Mouse (Mus musculus) CH12.LX (cell line): ENCODE data around the gene Gm37240. TPM values are rescaled to one million over a fixed set of nuclear protein-coding genes. Genes with fewer than 3 reads are reported as not detected.

Experiments
- DNase-seq: peaks from one replicate; pipeline ENCODE4 v3.0.0-alpha.2; 2013; ENCODE audit errors: extremely low read depth
- H3K27ac ChIP-seq: 2 replicates; pipeline ENCODE4 v1.5.1; 2012; ENCODE audit warnings: low read depth, mild to moderate bottlenecking, control low read depth, moderate library complexity; ENCODE audit not compliant: insufficient read depth
- H3K27me3 ChIP-seq: replicated peaks from 2 replicates; pipeline ENCODE3; 2012; ENCODE audit warnings: inconsistent platforms
- H3K36me3 ChIP-seq, 2 experiments: replicated peaks in 1 of 2; 2 replicates each; pipeline versions ENCODE3 to v1.6.1; 2012; ENCODE audit warnings: inconsistent platforms in 1 of 2, low read length in 1 of 2, mild to moderate bottlenecking in 1 of 2, mixed read lengths in 1 of 2, moderate library complexity in 1 of 2; ENCODE audit not compliant: control insufficient read depth in 1 of 2, insufficient read depth in 1 of 2
- H3K4me1 ChIP-seq, 2 experiments: 2 replicates each; pipeline ENCODE4 v1.6.1; 2012; ENCODE audit warnings: inconsistent platforms in 1 of 2, moderate library complexity in 1 of 2; ENCODE audit not compliant: insufficient read depth in 2 of 2, control insufficient read depth in 1 of 2
- H3K4me2 ChIP-seq: 2 replicates; pipeline ENCODE4 v1.6.1; 2012; ENCODE audit warnings: low read depth, mild to moderate bottlenecking, control low read depth; ENCODE audit not compliant: poor library complexity, insufficient read depth, severe bottlenecking
- H3K4me3 ChIP-seq, 3 experiments: fragments of 150-350 bp in 1 of 3; sonication (generic) in 1 of 3; replicated peaks in 1 of 3; 2 replicates each; pipeline versions ENCODE3 to v1.5.1; 2011 to 2012; ENCODE audit warnings: low read depth in 2 of 3, low read length in 2 of 3, mild to moderate bottlenecking in 2 of 3, moderate library complexity in 2 of 3, control low read depth in 1 of 3, improper control_type of control experiment in 1 of 3, inconsistent platforms in 1 of 3, mixed read lengths in 1 of 3; ENCODE audit not compliant: poor library complexity in 1 of 3
- H3K79me2 ChIP-seq: replicated peaks from 2 replicates; pipeline ENCODE4 v1.6.1; 2012; ENCODE audit warnings: mild to moderate bottlenecking, moderate library complexity; ENCODE audit not compliant: control insufficient read depth, poor library complexity, insufficient read depth, severe bottlenecking; ENCODE audit errors: extremely low read depth
- H3K9ac ChIP-seq: 2 replicates; pipeline ENCODE4 v1.6.1; 2012; ENCODE audit warnings: low read depth, mild to moderate bottlenecking, control low read depth, moderate library complexity; ENCODE audit not compliant: insufficient read depth
- H3K9me3 ChIP-seq: replicated peaks from 2 replicates; pipeline ENCODE3; 2012; ENCODE audit warnings: low read length, inconsistent platforms, mixed read lengths
- BHLHE40 ChIP-seq: IDR thresholded peaks from 2 replicates; pipeline ENCODE4 v1.6.1; 2011; ENCODE audit warnings: mild to moderate bottlenecking, low read depth, low read length, improper control_type of control experiment
- CHD1 ChIP-seq: IDR thresholded peaks from 2 replicates; pipeline ENCODE4 v1.6.1; 2012; ENCODE audit warnings: low read depth, low read length, improper control_type of control experiment, inconsistent platforms
- CHD2 ChIP-seq: IDR thresholded peaks from 2 replicates; pipeline ENCODE4 v1.6.1; 2011; ENCODE audit warnings: low read length, improper control_type of control experiment
- CTCF ChIP-seq, 2 experiments: IDR thresholded peaks in 1 of 2; conservative IDR thresholded peaks in 1 of 2; 2 replicates each; pipeline ENCODE4 v1.5.1; 2011 to 2012; ENCODE audit warnings: low read depth in 2 of 2, low read length in 2 of 2, improper control_type of control experiment in 1 of 2, inconsistent platforms in 1 of 2, mild to moderate bottlenecking in 1 of 2, moderate library complexity in 1 of 2
- ELF1 ChIP-seq: IDR thresholded peaks from 2 replicates; pipeline ENCODE4 v1.6.1; 2014; ENCODE audit warnings: low read depth, mild to moderate bottlenecking, inconsistent platforms, low read length, improper control_type of control experiment
- EP300 ChIP-seq: IDR thresholded peaks from 2 replicates; pipeline ENCODE4 v1.6.1; 2011; ENCODE audit warnings: low read length, improper control_type of control experiment
- ETS1 ChIP-seq: conservative IDR thresholded peaks from 2 replicates; pipeline ENCODE4 v1.6.1; 2012; ENCODE audit warnings: low read depth, mild to moderate bottlenecking, inconsistent platforms, low read length, improper control_type of control experiment, moderate library complexity
- GABPA ChIP-seq: IDR thresholded peaks from 2 replicates; pipeline ENCODE4 v1.6.1; 2012; ENCODE audit warnings: low read depth, low read length, improper control_type of control experiment, inconsistent platforms; ENCODE audit not compliant: insufficient replicate concordance
- IRF4 ChIP-seq: IDR thresholded peaks from 2 replicates; pipeline ENCODE4 v1.6.1; 2014; ENCODE audit warnings: low read depth, mild to moderate bottlenecking, inconsistent platforms, low read length, improper control_type of control experiment
- JUN ChIP-seq: IDR thresholded peaks from 2 replicates; pipeline ENCODE4 v1.6.1; 2011; ENCODE audit warnings: low read depth, mild to moderate bottlenecking, low read length, improper control_type of control experiment, moderate library complexity; ENCODE audit not compliant: insufficient read depth
- JUND ChIP-seq: conservative IDR thresholded peaks from 2 replicates; pipeline ENCODE4 v1.6.1; 2011; ENCODE audit warnings: low read depth, low read length, improper control_type of control experiment
- KAT2A ChIP-seq: IDR thresholded peaks from 2 replicates; pipeline ENCODE4 v1.6.1; 2012; ENCODE audit warnings: low read length, improper control_type of control experiment, inconsistent platforms; ENCODE audit not compliant: insufficient replicate concordance
- MAX ChIP-seq: IDR thresholded peaks from 2 replicates; pipeline ENCODE4 v1.6.1; 2011; ENCODE audit warnings: low read length, improper control_type of control experiment
- MXI1 ChIP-seq: IDR thresholded peaks from 2 replicates; pipeline ENCODE4 v1.6.1; 2011; ENCODE audit warnings: mild to moderate bottlenecking, low read depth, low read length, improper control_type of control experiment
- MYC ChIP-seq: IDR thresholded peaks from 2 replicates; pipeline ENCODE4 v1.6.1; 2011; ENCODE audit warnings: low read depth, mild to moderate bottlenecking, improper control_type of control experiment, low read length
- NELFE ChIP-seq: IDR thresholded peaks from 2 replicates; pipeline ENCODE4 v1.6.1; 2011; ENCODE audit warnings: low read depth, low read length, improper control_type of control experiment
- PAX5 ChIP-seq: IDR thresholded peaks from 2 replicates; pipeline ENCODE4 v1.6.1; 2012; ENCODE audit warnings: low read length, inconsistent platforms, mixed read lengths
- POLR2A ChIP-seq: IDR thresholded peaks from 2 replicates; pipeline ENCODE4 v1.6.1; 2011; ENCODE audit warnings: low read depth, mild to moderate bottlenecking, improper control_type of control experiment, low read length
- POLR2AphosphoS2 ChIP-seq: IDR thresholded peaks from 2 replicates; pipeline ENCODE4 v1.6.1; 2011; ENCODE audit warnings: low read depth, low read length, improper control_type of control experiment
- RAD21 ChIP-seq: IDR thresholded peaks from 2 replicates; pipeline ENCODE4 v1.6.1; 2011; ENCODE audit warnings: low read depth, mild to moderate bottlenecking, low read length, improper control_type of control experiment, moderate library complexity
- RCOR1 ChIP-seq: conservative IDR thresholded peaks from 2 replicates; pipeline ENCODE4 v1.6.1; 2012; ENCODE audit warnings: low read depth, mild to moderate bottlenecking, inconsistent platforms, low read length, improper control_type of control experiment
- SIN3A ChIP-seq: IDR thresholded peaks from 2 replicates; pipeline ENCODE4 v1.6.1; 2012; ENCODE audit warnings: low read length, improper control_type of control experiment, inconsistent platforms
- TCF12 ChIP-seq: IDR thresholded peaks from 2 replicates; pipeline ENCODE4 v1.6.1; 2014; ENCODE audit warnings: low read depth, mild to moderate bottlenecking, inconsistent platforms, low read length, improper control_type of control experiment
- UBTF ChIP-seq: IDR thresholded peaks from 2 replicates; pipeline ENCODE4 v1.6.1; 2012; ENCODE audit warnings: low read depth, mild to moderate bottlenecking, inconsistent platforms, low read length, improper control_type of control experiment, moderate library complexity
- USF1 ChIP-seq: IDR thresholded peaks from 2 replicates; pipeline ENCODE4 v1.6.1; 2014; ENCODE audit warnings: low read depth, mild to moderate bottlenecking, inconsistent platforms, low read length, improper control_type of control experiment
- USF2 ChIP-seq: conservative IDR thresholded peaks from 2 replicates; pipeline ENCODE4 v1.6.1; 2011; ENCODE audit warnings: low read depth, low read length, improper control_type of control experiment
- ZKSCAN1 ChIP-seq: IDR thresholded peaks from 2 replicates; pipeline ENCODE4 v1.6.1; 2012; ENCODE audit warnings: low read depth, inconsistent platforms, low read length, improper control_type of control experiment, borderline replicate concordance
- ZMIZ1 ChIP-seq: IDR thresholded peaks from 2 replicates; pipeline ENCODE4 v1.6.1; 2012; ENCODE audit warnings: low read depth, mild to moderate bottlenecking, inconsistent platforms, low read length, improper control_type of control experiment
- dilution Hi-C: fragments of 300-500 bp; cut with MboI; formaldehyde crosslinking; loops from 2 replicates; pipeline ENCODE4 v1.14.3; 2020; ENCODE audit warnings: low sequenced_read_pairs; ENCODE audit not compliant: extremely low pct_unique_long_range_greater_than_20kb, extremely low pct_ligation_motif_present
- in situ Hi-C: fragments of 300-500 bp; cut with MboI; formaldehyde crosslinking; loops from 3 replicates; pipeline ENCODE4 v1.14.3; 2019; ENCODE audit warnings: low sequenced_read_pairs, low pct_ligation_motif_present, low pct_unique_long_range_greater_than_20kb, mixed read lengths
- polyA plus RNA-seq: library from polyadenylated mRNA; unstranded; fragments of >175 nt; gene quantifications from 2 replicates; pipeline ENCODE4 v1.2.1, GENCODE M21; 2012; ENCODE audit warnings: low read depth; ENCODE audit not compliant: insufficient read length
- total RNA-seq, 2 experiments: library from RNA; depleted of rRNA; stranded (reverse); fragments of 300-350 nt in 1 of 2; fragments of >200 nt in 1 of 2; gene quantifications; 2 replicates each; pipeline ENCODE4 v1.2.3; 2012 to 2014

Gene Gm37240
- total and polyA plus RNA-seq, 3 experiments = 0.08 to 0.19 (median 0.14) TPM

- peaks cover 9 to 10% of the 10 kb centered on the region in 2 experiments for H3K4me1 ChIP-seq
- dilution Hi-C loops = no loop called here
- H3K36me3 ChIP-seq = peaks cover 25 to 77% of the 10 kb centered on the region in 2 experiments
- no peaks in the 10 kb centered on the region for H3K79me2 ChIP-seq
- no peak overlapping the region for H3K4me3 ChIP-seq
- no peak overlapping the region for H3K9ac ChIP-seq
- TF ChIP-seq ZKSCAN1 (no peak), MAX (no peak), USF2 (no peak), SIN3A (no peak), EP300 (no peak), JUN (no peak), USF1 (no peak), ETS1 (no peak), KAT2A (no peak), MYC (no peak), BHLHE40 (no peak), POLR2AphosphoS2 (no peak), ELF1 (no peak), IRF4 (no peak), RAD21 (no peak), POLR2A (no peak), TCF12 (no peak), ZMIZ1 (no peak)
- TF ChIP-seq, all 38 proteins: peak for 0
- in situ Hi-C loops = no loop called here
- Histone ChIP-seq H3K27me3 (no peaks in the 10 kb centered on the region), H3K4me2 (no peak overlapping the region), H3K9me3 (no peaks in the 10 kb centered on the region), H3K27ac (no peak overlapping the region)
- DNase-seq = no peak
These were observed 253.6 kb downstream of the Gm37240 start for GRCm38 (mm10) chr3:85633733-85634132.

GRCm38 (mm10) chr3:85629895-85630510 is 257.3 kb downstream of the Gm37240 start:
- H3K9ac ChIP-seq = no peak overlapping the region

More at GRCm38 (mm10) chr3:85629895-85630510, 257.3 kb downstream of the Gm37240 start:
- Histone ChIP-seq H3K4me2 (no peak overlapping the region), H3K27ac (no peak overlapping the region), H3K4me1 (peaks cover 0 to 3% of the 10 kb centered on the region in 2 experiments; a peak in 2 of 4 replicates), H3K9me3 (no peaks in the 10 kb centered on the region), H3K36me3 (peaks cover 13 to 43% of the 10 kb centered on the region in 2 experiments), H3K4me3 (no peak overlapping the region), H3K79me2 (no peaks in the 10 kb centered on the region), H3K27me3 (no peaks in the 10 kb centered on the region)
- in situ Hi-C loops (no loop called here), dilution Hi-C loops (no loop called here)
- DNase-seq = peak; percentile 45
- no peak for TF ChIP-seq PAX5
- no peak for TF ChIP-seq USF2
- no peak for TF ChIP-seq MAX
- no peak for TF ChIP-seq CTCF (conservative IDR thresholded peaks at IDR 0.05 in 1 of 2, IDR thresholded peaks at IDR 0.05 in 1 of 2; ENCODE audit: low read depth in 2 of 2, low read length in 2 of 2)
- no peak for TF ChIP-seq SIN3A
- no peak for TF ChIP-seq POLR2A
- TF ChIP-seq JUND = no peak
- TF ChIP-seq GABPA = no peak
- TF ChIP-seq MYC = no peak
- no peak for TF ChIP-seq CHD1
- TF ChIP-seq NELFE = no peak
- TF ChIP-seq MXI1 = no peak
- TF ChIP-seq UBTF = no peak
- TF ChIP-seq ZKSCAN1 = no peak
- TF ChIP-seq USF1 = no peak
- no peak for TF ChIP-seq RCOR1
- no peak for TF ChIP-seq CHD2
- no peak for TF ChIP-seq ETS1
